Mouse (Mus musculus): ENCODE results near the gene Eppin.
"Not testable (repeated sequence)": the region's sequence is repeated elsewhere in the genome, so short reads cannot be mapped to it uniquely, and the experiment has no call there.

Gene Eppin

GRCm38 (mm10) chr2:164593494-164593893 is at the start of gene Eppin:
Gene Eppin (minus strand): TSS chr2:164593594.
- no peak for DNase-seq

- DNase-seq = peak; percentile 7
Observed at GRCm38 (mm10) chr2:164641881-164642673, 48.7 kb upstream of the Eppin start.

- peak; percentile 60 for DNase-seq
Observed at GRCm38 (mm10) chr2:164641129-164641528, 47.7 kb upstream of the Eppin start.

- peak; percentile 28 for DNase-seq
Observed at GRCm38 (mm10) chr2:164638696-164639095, 45.3 kb upstream of the Eppin start, which contains the start of gene Wfdc16. Gene Wfdc16 (minus strand): TSS chr2:164638796.

- DNase-seq = peak; percentile 7
Observed at GRCm38 (mm10) chr2:164635266-164635665, 41.9 kb upstream of the Eppin start.

GRCm38 (mm10) chr2:164621775-164622174 is 28.4 kb upstream of the Eppin start:
- DNase-seq = peak; percentile 5

- DNase-seq = no peak
Observed at GRCm38 (mm10) chr2:164619050-164619449, 25.7 kb upstream of the Eppin start.

- no peak for DNase-seq
Observed at GRCm38 (mm10) chr2:164615386-164615785, 22.0 kb upstream of the Eppin start.

- DNase-seq = peak; percentile 25
Observed at GRCm38 (mm10) chr2:164613471-164613870, 20.1 kb upstream of the Eppin start, which contains the start of the genes Wfdc6b and Wfdc8. Gene Wfdc6b (plus strand): TSS chr2:164613522. Gene Wfdc8 (minus strand): TSS chr2:164613626.

- DNase-seq = no peak
Observed at GRCm38 (mm10) chr2:164608781-164609180, 15.4 kb upstream of the Eppin start.

- no peak for DNase-seq
Observed at GRCm38 (mm10) chr2:164604411-164604810, 11.0 kb upstream of the Eppin start.

- no peak for DNase-seq
Observed at GRCm38 (mm10) chr2:164603482-164603881, 10.1 kb upstream of the Eppin start.

- no peak for DNase-seq
Observed at GRCm38 (mm10) chr2:164600179-164600578, 6.8 kb upstream of the Eppin start.

GRCm38 (mm10) chr2:164592014-164592413 is 1.4 kb downstream of the Eppin start:
- DNase-seq = peak; percentile 39

- DNase-seq = not testable (repeated sequence)
Observed at GRCm38 (mm10) chr2:164585025-164585725, 8.2 kb downstream of the Eppin start, which contains the start of gene Wfdc6a. Gene Wfdc6a (minus strand): TSS chr2:164585447.

GRCm38 (mm10) chr2:164573359-164573758 is 20.0 kb downstream of the Eppin start, which contains the start of gene Spint3:
Gene Spint3 (minus strand): TSS chr2:164573459.
- DNase-seq = not testable (repeated sequence)

- no peak for DNase-seq
Observed at GRCm38 (mm10) chr2:164567460-164567859, 25.9 kb downstream of the Eppin start.

GRCm38 (mm10) chr2:164566997-164567396 is 26.4 kb downstream of the Eppin start:
- no peak for DNase-seq

- no peak for DNase-seq
Observed at GRCm38 (mm10) chr2:164564346-164564745, 29.0 kb downstream of the Eppin start.

- peak; percentile 55 for DNase-seq
Observed at GRCm38 (mm10) chr2:164563339-164564038, 29.9 kb downstream of the Eppin start.

GRCm38 (mm10) chr2:164562391-164563188 is 30.8 kb downstream of the Eppin start, which contains the start of gene Wfdc2:
Gene Wfdc2 (plus strand): TSS chr2:164562413.
- DNase-seq = peak; percentile 65

GRCm38 (mm10) chr2:164560106-164560505 is 33.3 kb downstream of the Eppin start:
- no peak for DNase-seq

All from kidney, adult 9 months (tissue).